Comparison of ENCODE assay signal across 22 mouse cellular contexts in the genomic region with DNA sequence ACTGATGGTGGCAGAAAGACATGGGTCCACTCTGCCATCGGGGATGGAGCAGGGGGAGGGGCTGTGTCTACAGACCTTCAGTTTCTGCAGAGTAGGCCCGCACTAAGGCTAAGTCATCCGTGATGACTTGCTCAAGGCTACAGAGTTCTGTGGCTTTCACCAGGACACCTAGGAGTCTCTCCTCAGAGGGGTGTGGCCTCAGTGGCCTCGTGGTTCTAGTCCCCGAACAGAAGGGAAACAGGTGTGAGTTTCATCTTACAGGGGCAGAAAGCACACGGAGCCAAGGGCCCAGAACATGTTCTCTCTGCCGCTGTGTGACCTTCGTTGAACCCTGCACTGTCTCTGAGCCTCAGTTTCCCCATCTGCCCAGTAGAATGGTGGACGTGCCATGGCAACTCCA. TPM values are rescaled to one million over a fixed set of nuclear protein-coding genes. Genes with fewer than 3 reads are reported as not detected.
A peak's percentile ranks its signal among the peaks of the same experiment; 100 is the strongest.
DNase-seq lines count a peak whose midpoint lies in the region; TF ChIP-seq lines count a peak whose summit lies in the region.
"Had no signal": no experiment of that assay in that cellular context is flagged by ENCODE, and none has a peak within 500 bp of the region (broad histone marks: within the 10 kb centered on the region; RNA-seq: fewer than 3 reads in every experiment).

No protein-coding gene starts in this region.

- DNase-seq in 416B (ENCODE audit: low read depth) (peak; percentile 28), A20 (ENCODE audit: low read depth, low spot score) (peak; percentile 68)
- no peak for DNase-seq in testis, postnatal 14 days (ENCODE audit: low spot score)
- no peak for DNase-seq in thymus, postnatal 25 days
- DNase-seq in thymus, postnatal 10 days (ENCODE audit: low spot score in 2 of 2) = no peak
- DNase-seq: B cell, adult 2 months; cerebellum, adult 11 months; cerebellum, adult 8-10 months; embryo, embryonic 11 days; gastrocnemius, postnatal 25 days; heart, adult 18-20 months; heart, postnatal 14 days; heart, postnatal 4 days had no signal

- peaks cover 66% of the 10 kb centered on the region for H3K4me1 ChIP-seq in bone marrow macrophage, adult 2 months (ENCODE audit: control insufficient read depth, insufficient read depth, low read length)

- no peak for TF ChIP-seq CTCF in bone marrow macrophage, adult 2 months (IDR thresholded peaks at IDR 0.05; ENCODE audit: low read depth, low read length)

- H3K27ac ChIP-seq in bone marrow macrophage, adult 2 months (ENCODE audit: insufficient read depth, low read depth, low read length) = peak overlapping the region; percentile 97
- H3K27ac ChIP-seq: embryonic facial prominence, embryonic 10.5 days; embryonic facial prominence, embryonic 13.5 days; forebrain, embryonic 12.5 days; forebrain, embryonic 15.5 days; heart, embryonic 13.5 days; hindbrain, embryonic 14.5 days; hindbrain, postnatal 0 days had no signal

- no peak overlapping the region for H3K4me3 ChIP-seq in bone marrow macrophage, adult 2 months (ENCODE audit: insufficient read depth, low read length)
- H3K4me3 ChIP-seq: embryonic facial prominence, embryonic 10.5 days; embryonic facial prominence, embryonic 13.5 days; erythroblast, embryonic 14.5 days; forebrain, embryonic 12.5 days; forebrain, embryonic 15.5 days; heart, embryonic 13.5 days had no signal

- no peak for TF ChIP-seq POLR2A in bone marrow macrophage, adult 2 months (IDR thresholded peaks at IDR 0.05; ENCODE audit: borderline replicate concordance, low read depth, low read length)

RNA-seq across cellular contexts. Expression of a gene that starts 36.3 kb away (rescaled TPM):
- 28.4 and 33.3 TPM in 2 replicates for polyA plus RNA-seq in bone marrow macrophage, adult 2 months (2012; ENCODE audit: insufficient read depth, insufficient read length, missing spikeins)

RNA-seq across cellular contexts. Expression of a gene that starts 53.1 kb away (rescaled TPM):
- polyA plus RNA-seq in bone marrow macrophage, adult 2 months (2012; ENCODE audit: insufficient read depth, insufficient read length, missing spikeins) = 58.9 and 59.7 TPM in 2 replicates

Comparison
In these comparisons a context has a peak if more than half of its experiments do, and no peak if none do; other contexts are left out.
1. DNase-seq: peak in 416B (single experiment) and A20 (single experiment); none in testis, postnatal 14 days (single experiment), thymus, postnatal 25 days (single experiment) and thymus, postnatal 10 days (0 of 2).